Mouse (Mus musculus) spleen, adult 2 months (tissue): ENCODE measurements around the gene Art3. TPM values are rescaled to one million over a fixed set of nuclear protein-coding genes. Genes with fewer than 3 reads are reported as not detected.

Experiments
- DNase-seq, 2 experiments: peaks; one replicate each; pipeline versions ENCODE4 v3.0.0 to v3.0.0-alpha.2; 2012 to 2021; ENCODE audit warnings: low spot score in 2 of 2, low read depth in 1 of 2
- H3K27ac ChIP-seq: fragments of 200-500 bp; 2 replicates; pipeline ENCODE4 v1.5.1; 2012; ENCODE audit warnings: low read length, inconsistent platforms; ENCODE audit not compliant: insufficient read depth
- H3K27me3 ChIP-seq: fragments of 200-500 bp; 2 replicates; pipeline ENCODE4 v1.6.1; 2012; ENCODE audit warnings: mild to moderate bottlenecking, moderate library complexity, low read length, inconsistent platforms; ENCODE audit not compliant: control insufficient read depth, insufficient read depth
- H3K36me3 ChIP-seq: fragments of 200-500 bp; 2 replicates; pipeline ENCODE4 v1.6.1; 2012; ENCODE audit warnings: mild to moderate bottlenecking, low read length, inconsistent platforms; ENCODE audit not compliant: control insufficient read depth, insufficient read depth
- H3K4me1 ChIP-seq: fragments of 200-500 bp; 2 replicates; pipeline ENCODE4 v1.6.1; 2011; ENCODE audit warnings: inconsistent platforms; ENCODE audit not compliant: control insufficient read depth, insufficient read depth, insufficient read length
- H3K4me3 ChIP-seq: fragments of 200-500 bp; 2 replicates; pipeline ENCODE4 v1.5.1; 2011; ENCODE audit warnings: mild to moderate bottlenecking, inconsistent platforms; ENCODE audit not compliant: insufficient read depth, insufficient read length; ENCODE audit errors: extremely low read depth
- CTCF ChIP-seq: fragments of 200-500 bp; IDR thresholded peaks from 2 replicates; pipeline ENCODE4 v1.5.1; 2011; ENCODE audit warnings: mild to moderate bottlenecking, inconsistent platforms; ENCODE audit not compliant: insufficient read depth, insufficient read length, insufficient replicate concordance; ENCODE audit errors: extremely low read depth
- POLR2A ChIP-seq: fragments of 200-500 bp; IDR thresholded peaks from 2 replicates; pipeline ENCODE4 v1.6.1; 2011; ENCODE audit warnings: low read depth, low read length, inconsistent platforms
- WGBS: fragments of 180-500 bp; shearing (Covaris S2); methylation state at CpG from one replicate; pipeline ENCODE4 v1.1.7; 2018; 5-methylcytosine and 5-hydroxymethylcytosine counted together
- polyA plus RNA-seq: library from polyadenylated mRNA; depleted of rRNA; stranded (reverse); fragments of >200 nt; gene quantifications from 2 replicates; pipeline ENCODE4 v1.2.3, GENCODE M21; 2012; rRNA removed

Gene Art3
- polyA plus RNA-seq, 1 experiment: 2.4 TPM

- DNase-seq: no peak
- peaks cover 37% of the 10 kb centered on the region for H3K36me3 ChIP-seq
- peaks cover 2% of the 10 kb centered on the region; the same call in 1 of the 2 replicates for H3K4me1 ChIP-seq
- TF ChIP-seq CTCF (no peak), POLR2A (no peak)
- WGBS: 67% methylated on average over 5 of the region's 5 CpGs
- H3K27ac ChIP-seq: no peak overlapping the region
- H3K4me3 ChIP-seq: no peak overlapping the region
- no peaks in the 10 kb centered on the region for H3K27me3 ChIP-seq
These were observed 121.2 kb downstream of the Art3 start for GRCm38 (mm10) chr5:92452876-92453275.

GRCm38 (mm10) chr5:92457410-92457809 lies 125.8 kb downstream of the Art3 start:
- TF ChIP-seq POLR2A (no peak), CTCF (no peak)
- no peak overlapping the region for H3K4me3 ChIP-seq
- DNase-seq: no peak
- no peak overlapping the region for H3K27ac ChIP-seq
- H3K27me3 ChIP-seq: no peaks in the 10 kb centered on the region
- 74% methylated on average over 2 of the region's 2 CpGs for WGBS
- peaks cover 2% of the 10 kb centered on the region; the same call in 1 of the 2 replicates for H3K4me1 ChIP-seq
- H3K36me3 ChIP-seq: peaks cover 31% of the 10 kb centered on the region

- Histone ChIP-seq H3K4me3 (no peak overlapping the region), H3K27ac (no peak overlapping the region), H3K36me3 (peaks cover 25% of the 10 kb centered on the region), H3K4me1 (no peaks in the 10 kb centered on the region), H3K27me3 (no peaks in the 10 kb centered on the region)
- TF ChIP-seq POLR2A (no peak), CTCF (no peak)
- DNase-seq: no peak
- WGBS: 90% methylated on average over 5 of the region's 5 CpGs
These were observed 127.1 kb downstream of the Art3 start for GRCm38 (mm10) chr5:92458726-92459125.

DNA sequence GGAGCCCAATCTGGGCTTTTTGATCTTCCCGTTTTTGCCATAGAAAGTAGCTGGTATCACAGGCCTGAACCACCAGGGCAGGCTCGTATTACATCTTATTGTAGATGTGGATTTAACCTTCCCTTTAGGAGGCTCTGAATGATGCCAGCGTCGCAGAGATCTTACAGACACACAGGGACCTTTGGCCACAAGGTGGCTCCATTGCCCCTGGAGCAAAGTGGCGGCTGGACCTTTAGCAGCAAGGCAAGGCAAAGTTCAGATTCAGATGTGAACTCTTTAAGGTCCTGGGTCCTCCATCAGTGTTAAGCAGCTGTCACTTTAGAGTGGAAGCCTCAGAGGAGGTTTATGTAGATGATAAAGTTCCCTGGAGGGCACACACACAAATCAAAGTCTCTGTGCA lies 129.7 kb downstream of the Art3 start:
- H3K27me3 ChIP-seq: no peaks in the 10 kb centered on the region
- no peak overlapping the region for H3K27ac ChIP-seq
- no peaks in the 10 kb centered on the region for H3K4me1 ChIP-seq
- WGBS: 53% methylated on average over 5 of the region's 5 CpGs
- TF ChIP-seq POLR2A (no peak), CTCF (peak; percentile 78; the same call in 1 of the 2 replicates)
- H3K4me3 ChIP-seq: no peak overlapping the region
- peak; percentile 12 to 69 for DNase-seq
- H3K36me3 ChIP-seq: peaks cover 16% of the 10 kb centered on the region

Other genes with a start within 250 kb of the Art3 start
- 9.1 and 10.1 TPM in 2 replicates for gene G3bp2, start 248.1 kb upstream of the Art3 start, polyA plus RNA-seq
- gene Uso1, start 193.9 kb upstream of the Art3 start, polyA plus RNA-seq: 10.1 and 13.2 TPM in 2 replicates
- gene U90926, start 116.4 kb upstream of the Art3 start, polyA plus RNA-seq: not detected in 2 replicates
- gene Ppef2, start 75.5 kb upstream of the Art3 start, polyA plus RNA-seq: 0.74 and 2.4 TPM in 2 replicates
- gene Naaa, start 53.7 kb upstream of the Art3 start, polyA plus RNA-seq: 65.5 and 74.4 TPM in 2 replicates
- 10.2 and 13.9 TPM in 2 replicates for gene Sdad1, start 21.3 kb upstream of the Art3 start, polyA plus RNA-seq
- gene Cxcl9, start 3.7 kb upstream of the Art3 start, polyA plus RNA-seq: 31.2 and 47.5 TPM in 2 replicates
- gene Cxcl10, start 17.1 kb downstream of the Art3 start, polyA plus RNA-seq: 33.9 and 55.2 TPM in 2 replicates
- 12.2 and 12.4 TPM in 2 replicates for gene Nup54, start 103.4 kb downstream of the Art3 start, polyA plus RNA-seq
- gene Scarb2, start 175.0 kb downstream of the Art3 start, polyA plus RNA-seq: 15.4 and 16.0 TPM in 2 replicates
- 0.12 and 0.19 TPM in 2 replicates for gene Fam47e, start 223.2 kb downstream of the Art3 start, polyA plus RNA-seq